Mouse (Mus musculus) stomach, embryonic 16.5 days (tissue): Measurements from ENCODE around the gene Mapk14. TPM values are rescaled to one million over a fixed set of nuclear protein-coding genes. Genes with fewer than 3 reads are reported as not detected.

Experiments used
- ATAC-seq: fragments of 200-750 bp; cut with Nextera tagmentation; 2 replicates; pipeline ENCODE4 v1.8.0; 2017; ENCODE audit warnings: moderate number of reproducible peaks, moderate TSS enrichment; ENCODE audit not compliant: insufficient read depth, low FRiP score
- H3K27ac ChIP-seq: fragments of 300-500 bp; sonication (generic); 2 replicates; pipeline ENCODE4 v1.5.1; 2014; ENCODE audit warnings: low read length
- H3K27me3 ChIP-seq: fragments of 300-500 bp; sonication (generic); 2 replicates; pipeline ENCODE4 v1.6.1; 2014; ENCODE audit warnings: low read length, control low read depth, mixed read lengths; ENCODE audit not compliant: control insufficient read depth, insufficient read depth
- H3K36me3 ChIP-seq: fragments of 300-500 bp; sonication (generic); 2 replicates; pipeline ENCODE4 v1.6.1; 2014; ENCODE audit warnings: low read length; ENCODE audit not compliant: control insufficient read depth, insufficient read depth
- H3K4me1 ChIP-seq: fragments of 300-500 bp; sonication (generic); 2 replicates; pipeline ENCODE4 v1.6.1; 2014; ENCODE audit warnings: low read length, control low read depth, mixed read lengths; ENCODE audit not compliant: control insufficient read depth, insufficient read depth
- H3K4me2 ChIP-seq: fragments of 300-500 bp; sonication (generic); 2 replicates; pipeline ENCODE4 v1.6.1; 2014; ENCODE audit warnings: low read depth, low read length, mixed read lengths
- H3K4me3 ChIP-seq: fragments of 300-500 bp; sonication (generic); replicated peaks from 2 replicates; pipeline ENCODE4 v1.5.1; 2014; ENCODE audit warnings: mild to moderate bottlenecking, low read length
- H3K9ac ChIP-seq: fragments of 300-500 bp; sonication (generic); 2 replicates; pipeline ENCODE4 v1.6.1; 2014; ENCODE audit warnings: low read length
- H3K9me3 ChIP-seq: fragments of 300-500 bp; sonication (generic); replicated peaks from 2 replicates; pipeline ENCODE4 v1.6.1; 2016; ENCODE audit warnings: low read length, control low read depth; ENCODE audit not compliant: control insufficient read depth
- WGBS: fragments of 180-500 bp; shearing (Covaris S2); extraction: QIAGEN DNeasy Blood & Tissue Kit; methylation state at CpG from one replicate; pipeline ENCODE4 v1.1.7; 2014; 5-methylcytosine and 5-hydroxymethylcytosine counted together
- polyA plus RNA-seq: library from polyadenylated mRNA; unstranded; fragments of >200 nt; fragmentation: Nextera tagmentation; extraction: Ambion mirVana; gene quantifications from 2 replicates; pipeline ENCODE4 v1.2.1, GENCODE M21; 2015

Mapk14 gene
- polyA plus RNA-seq, 1 experiment from 2014 or later: 34.2 TPM

- Histone ChIP-seq H3K27me3 (no peaks in the 10 kb centered on the region), H3K9me3 (no peaks in the 10 kb centered on the region), H3K4me1 (peaks cover 11% of the 10 kb centered on the region), H3K4me2 (no peak overlapping the region), H3K27ac (no peak overlapping the region), H3K36me3 (0 out of 2 replicates have a peak, but pooled peaks cover 5% of the 10 kb centered on the region), H3K9ac (no peak overlapping the region), H3K4me3 (no peak overlapping the region)
- no peak for ATAC-seq
- 58% methylated on average over 2 of the region's 2 CpGs for WGBS
Observed at GRCm38 (mm10) chr17:28702646-28703045, 11.5 kb downstream of the Mapk14 start.

GRCm38 (mm10) chr17:28706697-28707096 is 15.6 kb downstream of the Mapk14 start:
- H3K27me3 ChIP-seq: no peaks in the 10 kb centered on the region
- ATAC-seq: no peak
- H3K4me1 ChIP-seq: peaks cover 14% of the 10 kb centered on the region
- H3K36me3 ChIP-seq: no peaks in the 10 kb centered on the region
- no peak overlapping the region for H3K4me2 ChIP-seq
- H3K9ac ChIP-seq: no peak overlapping the region
- no peaks in the 10 kb centered on the region for H3K9me3 ChIP-seq
- WGBS: 39% methylated on average over 1 of the region's 1 CpGs
- H3K27ac ChIP-seq: no peak overlapping the region
- no peak overlapping the region for H3K4me3 ChIP-seq

GRCm38 (mm10) chr17:28707136-28707627 is 16.1 kb downstream of the Mapk14 start:
- 75% methylated on average over 3 of the region's 3 CpGs for WGBS
- ATAC-seq: no peak
- H3K27me3 ChIP-seq: no peaks in the 10 kb centered on the region
- peaks cover 17% of the 10 kb centered on the region for H3K4me1 ChIP-seq
- no peak overlapping the region for H3K9ac ChIP-seq
- no peak overlapping the region for H3K4me2 ChIP-seq
- no peak overlapping the region for H3K27ac ChIP-seq
- H3K36me3 ChIP-seq: no peaks in the 10 kb centered on the region
- H3K9me3 ChIP-seq: no peaks in the 10 kb centered on the region
- H3K4me3 ChIP-seq: no peak overlapping the region

- Histone ChIP-seq H3K4me3 (no peak overlapping the region), H3K9me3 (no peaks in the 10 kb centered on the region), H3K4me2 (no peak overlapping the region), H3K27ac (no peak overlapping the region), H3K4me1 (peaks cover 13% of the 10 kb centered on the region), H3K9ac (no peak overlapping the region), H3K27me3 (no peaks in the 10 kb centered on the region), H3K36me3 (no peaks in the 10 kb centered on the region)
- ATAC-seq: no peak
- 74% methylated on average over 2 of the region's 2 CpGs for WGBS
Observed at GRCm38 (mm10) chr17:28707816-28708215, 16.7 kb downstream of the Mapk14 start.

- 23% methylated on average over 2 of the region's 2 CpGs for WGBS
- Histone ChIP-seq H3K4me2 (no peak overlapping the region), H3K27ac (no peak overlapping the region), H3K36me3 (peaks cover 4% of the 10 kb centered on the region; the same call in 1 of the 2 replicates), H3K9ac (no peak overlapping the region), H3K4me3 (no peak overlapping the region), H3K4me1 (peaks cover 12% of the 10 kb centered on the region), H3K27me3 (no peaks in the 10 kb centered on the region), H3K9me3 (no peaks in the 10 kb centered on the region)
- no peak for ATAC-seq
Observed at GRCm38 (mm10) chr17:28708989-28709388, 17.9 kb downstream of the Mapk14 start.

GRCm38 (mm10) chr17:28709552-28710290 is 18.6 kb downstream of the Mapk14 start:
- Histone ChIP-seq H3K27ac (peak overlapping the region; percentile 7; the same call in 1 of the 2 replicates), H3K9ac (no peak overlapping the region), H3K4me1 (peaks cover 12% of the 10 kb centered on the region), H3K9me3 (no peaks in the 10 kb centered on the region), H3K4me2 (no peak overlapping the region), H3K36me3 (peaks cover 9% of the 10 kb centered on the region; the same call in 1 of the 2 replicates), H3K27me3 (no peaks in the 10 kb centered on the region), H3K4me3 (no peak overlapping the region)
- no peak for ATAC-seq
- 58% methylated on average over 8 of the region's 8 CpGs for WGBS

- 85% methylated on average over 8 of the region's 8 CpGs for WGBS
- Histone ChIP-seq H3K4me2 (no peak overlapping the region), H3K9ac (no peak overlapping the region), H3K4me3 (no peak overlapping the region), H3K4me1 (peaks cover 12% of the 10 kb centered on the region), H3K9me3 (no peaks in the 10 kb centered on the region), H3K27ac (no peak overlapping the region), H3K27me3 (no peaks in the 10 kb centered on the region), H3K36me3 (peaks cover 13% of the 10 kb centered on the region; the same call in 1 of the 2 replicates)
- no peak for ATAC-seq
Observed at GRCm38 (mm10) chr17:28710291-28710688, 19.2 kb downstream of the Mapk14 start.

GRCm38 (mm10) chr17:28711237-28711636 is 20.1 kb downstream of the Mapk14 start:
- H3K4me1 ChIP-seq: peaks cover 13% of the 10 kb centered on the region
- peaks cover 18% of the 10 kb centered on the region; the same call in 1 of the 2 replicates for H3K36me3 ChIP-seq
- no peak overlapping the region for H3K27ac ChIP-seq
- H3K9ac ChIP-seq: no peak overlapping the region
- ATAC-seq: no peak
- no peak overlapping the region for H3K4me3 ChIP-seq
- H3K27me3 ChIP-seq: no peaks in the 10 kb centered on the region
- H3K4me2 ChIP-seq: no peak overlapping the region
- H3K9me3 ChIP-seq: no peaks in the 10 kb centered on the region
- WGBS: 91% methylated on average over 6 of the region's 6 CpGs

- Histone ChIP-seq H3K36me3 (peaks cover 18% of the 10 kb centered on the region; the same call in 1 of the 2 replicates), H3K4me1 (peaks cover 17% of the 10 kb centered on the region), H3K27me3 (no peaks in the 10 kb centered on the region), H3K27ac (no peak overlapping the region), H3K9ac (no peak overlapping the region), H3K4me3 (no peak overlapping the region), H3K4me2 (no peak overlapping the region), H3K9me3 (no peaks in the 10 kb centered on the region)
- ATAC-seq: no peak
- 63% methylated on average over 6 of the region's 6 CpGs for WGBS
Observed at GRCm38 (mm10) chr17:28712305-28712704, 21.2 kb downstream of the Mapk14 start.
